Mouse (Mus musculus) left cerebral cortex, postnatal 10 days (tissue): ENCODE results near the gene Luc7l. TPM values are rescaled to one million over a fixed set of nuclear protein-coding genes. Genes with fewer than 3 reads are reported as not detected.

ENCODE experiments used
- total RNA-seq, 2 experiments: library from RNA; stranded (reverse); gene quantifications; 2 replicates each; pipeline ENCODE4 v1.2.3; 2021

Luc7l gene
- total RNA-seq, 2 experiments from 2014 or later = 83.1 to 83.4 TPM

Other genes starting within 250 kb of the Luc7l start
- gene Rab11fip3, start 183.3 kb upstream of the Luc7l start, total RNA-seq = 10 to 100 TPM; 67.5 to 73.8 TPM
- 10 to 100 TPM; 25.2 to 27.2 TPM for gene Decr2, start 162.6 kb upstream of the Luc7l start, total RNA-seq
- gene Nme4, start 157.3 kb upstream of the Luc7l start, total RNA-seq = 1 to 10 TPM; 3.0 to 3.9 TPM
- 1 to 10 TPM; 9.0 to 9.9 TPM for gene Tmem8, start 139.6 kb upstream of the Luc7l start, total RNA-seq
- 10 to 100 TPM; 78.1 to 82.1 TPM for gene Mrpl28, start 129.4 kb upstream of the Luc7l start, total RNA-seq
- 10 to 100 TPM; 24.0 to 26.2 TPM for gene Axin1, start 114.2 kb upstream of the Luc7l start, total RNA-seq
- 1 to 10 TPM in 1 of 2 experiments, under 1 TPM in 1; 0.67 to 1.1 TPM for gene Pdia2, start 53.8 kb upstream of the Luc7l start, total RNA-seq
- 10 to 100 TPM; 72.4 to 73.3 TPM for gene Rgs11, start 49.9 kb upstream of the Luc7l start, total RNA-seq
- 100 to 1,000 TPM; 228 to 258 TPM for gene Arhgdig, start 45.1 kb upstream of the Luc7l start, total RNA-seq
- gene Fam234a, start 8.7 kb upstream of the Luc7l start, total RNA-seq = 10 to 100 TPM; 18.2 to 21.3 TPM
- gene Neurl1b, start 161.9 kb downstream of the Luc7l start, total RNA-seq = 100 to 1,000 TPM; 118 to 135 TPM